Mouse (Mus musculus): ENCODE data around the gene Unc5c.

The Unc5c gene

DNA sequence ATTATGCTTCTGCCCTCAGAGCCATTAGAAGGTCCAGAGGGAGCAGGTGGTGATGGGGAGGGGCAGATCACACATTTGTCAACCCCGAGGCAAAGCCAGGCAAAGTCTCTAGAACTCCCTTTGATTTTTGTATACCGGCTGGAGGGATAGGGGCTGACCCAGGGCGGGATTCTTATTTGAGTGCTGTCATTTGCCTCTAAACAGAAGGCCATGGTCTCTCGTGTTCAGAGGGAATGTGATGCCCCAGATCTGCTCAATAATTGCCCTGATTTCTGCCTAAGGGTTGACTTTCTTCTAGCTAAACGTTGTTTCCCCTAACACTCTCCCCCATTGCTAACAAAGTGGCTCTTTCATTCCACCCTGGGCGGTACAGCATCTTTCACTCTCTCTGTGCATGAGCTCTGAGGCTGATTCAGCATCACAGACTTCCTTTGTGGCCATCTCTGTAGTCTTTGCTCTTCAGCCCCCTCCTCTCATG is 136.1 kb downstream of the Unc5c start:
- no peak for DNase-seq

DNA sequence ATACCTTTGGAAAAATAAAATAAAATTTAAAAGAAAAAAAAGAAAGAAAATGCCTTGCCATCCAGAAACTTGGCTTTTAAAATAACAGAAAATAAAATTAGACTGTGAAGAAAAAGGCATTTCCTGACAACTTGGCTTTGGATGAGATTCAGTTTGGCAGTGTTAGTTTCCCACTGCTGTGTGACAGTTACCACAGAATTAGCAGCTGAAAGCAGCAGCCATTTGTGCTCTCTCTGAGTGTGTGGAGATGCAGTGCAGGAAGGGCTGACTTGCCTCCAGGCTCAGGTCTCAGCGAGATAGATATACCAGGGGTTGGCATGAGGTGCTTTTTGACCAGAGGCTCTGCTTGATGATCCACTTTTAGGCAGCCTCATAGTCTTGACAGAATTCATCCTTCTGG is 151.7 kb downstream of the Unc5c start:
- DNase-seq: no peak

DNA sequence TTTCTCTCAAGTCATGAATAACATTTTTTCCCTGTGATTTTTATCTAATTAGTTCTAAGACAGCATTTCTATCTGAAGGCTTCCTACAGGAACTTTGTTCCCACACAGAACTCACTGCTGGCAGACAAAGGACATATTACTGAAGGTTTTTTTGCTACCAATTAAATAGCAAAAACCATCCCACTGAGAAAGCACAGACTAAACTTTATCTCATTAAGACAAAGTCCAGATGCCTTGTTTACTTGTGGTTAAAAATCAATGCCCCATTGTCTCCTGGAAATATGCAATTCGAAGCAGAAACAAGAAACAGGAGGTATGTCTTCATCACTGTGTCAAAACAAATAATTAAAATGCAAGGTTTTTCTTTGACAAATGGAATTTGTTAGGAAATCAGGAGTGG is 153.7 kb downstream of the Unc5c start:
- DNase-seq: no peak

DNA sequence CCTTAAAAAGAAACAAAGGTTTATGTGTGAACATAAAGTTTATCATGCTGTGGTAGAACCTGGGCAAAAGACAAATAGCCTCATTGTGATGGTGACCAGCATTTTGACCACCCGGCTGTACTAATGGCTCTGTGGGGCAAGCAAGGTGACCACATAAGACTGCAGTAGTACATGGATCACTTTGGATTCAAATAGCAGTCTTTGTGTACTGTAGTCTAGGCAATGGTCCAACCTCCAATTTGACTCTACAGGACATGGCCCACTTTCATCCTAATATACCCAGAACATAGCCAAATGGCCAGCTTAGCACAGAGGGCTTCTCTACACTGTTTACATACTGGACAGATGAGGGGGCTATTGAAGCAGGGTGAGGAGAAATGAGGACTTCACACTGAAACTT is 156.5 kb downstream of the Unc5c start:
- no peak for DNase-seq

DNA sequence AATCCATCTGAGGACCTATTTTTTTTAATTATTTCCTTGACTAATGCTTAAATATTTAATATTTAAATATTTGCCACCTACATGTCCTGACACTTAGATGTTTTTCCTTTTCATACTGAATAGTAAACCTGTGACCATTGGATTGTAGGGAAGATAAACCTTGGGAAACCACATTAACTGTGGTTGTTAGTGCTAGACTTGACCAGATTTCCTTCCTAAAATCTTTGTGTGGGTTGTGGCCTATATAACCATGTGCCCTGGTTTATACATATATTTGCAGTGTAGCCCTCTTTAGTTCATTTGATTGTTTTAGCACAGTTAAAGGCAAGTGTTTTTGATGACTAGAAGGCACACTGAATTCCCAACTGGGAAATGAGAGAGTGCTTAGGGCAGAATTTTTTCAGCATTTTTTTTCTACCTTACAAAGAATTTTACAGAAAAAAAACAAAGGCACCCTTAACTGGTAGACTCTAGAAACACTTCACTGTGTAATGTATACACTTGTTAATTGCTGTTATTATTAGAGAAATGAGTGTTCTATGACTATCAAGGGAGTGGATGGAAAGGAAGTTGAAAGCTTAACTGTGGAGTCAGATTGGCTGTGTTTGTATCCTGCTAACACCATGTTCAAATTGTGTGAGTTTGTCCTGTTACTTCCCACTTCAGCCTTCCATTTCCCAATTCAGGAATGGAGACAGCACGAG is 162.1 kb downstream of the Unc5c start:
- no peak for DNase-seq

DNA sequence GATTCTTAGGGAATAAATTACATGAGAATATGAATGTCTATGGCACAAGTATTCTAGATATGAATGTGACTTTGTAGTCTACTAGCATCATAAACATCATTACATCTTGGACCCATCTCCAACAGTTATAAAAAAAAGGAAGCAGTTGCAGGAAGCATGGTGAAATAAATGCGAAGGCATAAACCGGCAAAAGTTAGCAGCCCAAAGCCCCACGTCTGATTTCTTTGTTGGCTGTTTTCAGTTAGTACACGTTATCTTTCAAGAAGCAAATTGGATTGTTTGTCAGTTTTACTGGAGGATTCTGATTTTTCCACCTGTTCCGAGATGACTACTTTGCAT is 162.6 kb downstream of the Unc5c start:
- DNase-seq: no peak

DNA sequence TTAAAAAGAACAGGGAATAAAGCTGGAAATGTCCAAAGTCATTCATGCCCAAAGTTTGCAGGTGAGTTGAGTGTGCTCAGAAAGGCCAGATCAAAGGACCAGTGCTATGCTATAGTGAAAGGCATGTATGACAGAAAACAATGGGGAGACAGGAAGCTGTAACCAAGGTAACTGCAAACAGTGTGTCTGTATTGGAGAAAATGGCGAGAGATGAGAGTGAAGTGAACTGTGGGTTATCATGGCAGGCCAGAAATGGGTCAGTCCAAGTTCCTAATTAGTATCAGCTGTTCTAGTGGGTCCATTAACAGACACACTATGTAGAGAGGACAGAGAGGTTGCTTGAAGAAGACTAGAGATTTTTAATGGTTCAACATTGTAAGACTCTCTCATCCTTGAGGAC is 164.4 kb downstream of the Unc5c start:
- no peak for DNase-seq

DNA sequence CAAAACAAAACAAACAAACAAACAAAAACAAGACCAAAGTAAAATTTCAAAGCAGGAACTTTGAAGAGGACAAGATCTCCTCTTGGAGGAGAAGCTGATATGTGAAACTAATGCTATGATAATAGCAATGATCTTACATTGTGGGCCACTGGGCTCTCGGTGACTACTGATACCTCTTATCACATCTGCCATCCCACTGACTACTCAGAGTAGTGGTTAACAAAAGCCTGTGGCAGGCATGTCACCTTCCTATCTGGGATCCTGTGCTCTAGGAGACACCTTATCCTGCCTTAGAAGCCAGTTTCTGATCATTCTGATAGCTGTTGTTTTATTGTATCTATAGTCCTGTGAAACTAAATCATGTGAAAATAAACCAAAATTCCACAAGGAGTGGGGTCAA is 172.9 kb downstream of the Unc5c start:
- DNase-seq: no peak

DNA sequence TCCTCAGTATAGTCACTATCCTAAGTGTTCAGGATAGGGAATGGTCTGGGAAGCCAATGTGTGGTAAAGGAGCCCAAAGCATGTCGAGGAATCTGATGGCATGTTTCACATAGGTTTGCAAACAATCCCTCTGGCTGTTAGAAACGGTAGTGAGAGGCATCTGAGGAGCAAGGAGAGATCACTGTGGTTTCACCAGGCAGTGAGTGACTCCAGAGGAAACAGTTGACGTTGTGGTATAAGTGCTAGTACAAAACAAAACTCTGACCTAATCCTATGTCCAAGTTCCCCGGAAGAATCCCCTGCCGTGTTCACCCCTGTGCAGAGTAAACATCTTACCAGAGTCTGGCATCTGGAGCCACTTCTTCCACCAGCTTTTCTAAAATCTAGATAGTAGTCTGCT is 179.2 kb downstream of the Unc5c start:
- no peak for DNase-seq

DNA sequence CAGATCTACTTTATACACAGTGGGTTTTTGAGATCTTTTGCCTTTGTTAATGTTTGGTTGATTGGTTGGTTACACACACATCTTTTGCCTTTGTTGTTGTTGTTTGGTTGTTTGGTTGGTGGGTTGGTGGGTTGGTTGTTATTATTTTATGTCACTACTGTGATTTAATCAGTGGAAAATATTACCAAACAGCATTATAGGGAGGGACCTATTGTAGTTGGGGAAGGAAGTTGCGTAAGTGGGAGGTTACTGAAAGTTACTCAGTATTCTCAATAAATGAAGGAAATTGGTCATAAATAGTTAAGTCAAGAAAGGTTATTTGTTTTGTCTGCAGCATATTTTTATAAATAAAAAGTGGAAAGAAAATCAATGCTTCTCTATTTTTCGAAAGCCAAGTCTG is 181.6 kb downstream of the Unc5c start:
- no peak for DNase-seq

DNA sequence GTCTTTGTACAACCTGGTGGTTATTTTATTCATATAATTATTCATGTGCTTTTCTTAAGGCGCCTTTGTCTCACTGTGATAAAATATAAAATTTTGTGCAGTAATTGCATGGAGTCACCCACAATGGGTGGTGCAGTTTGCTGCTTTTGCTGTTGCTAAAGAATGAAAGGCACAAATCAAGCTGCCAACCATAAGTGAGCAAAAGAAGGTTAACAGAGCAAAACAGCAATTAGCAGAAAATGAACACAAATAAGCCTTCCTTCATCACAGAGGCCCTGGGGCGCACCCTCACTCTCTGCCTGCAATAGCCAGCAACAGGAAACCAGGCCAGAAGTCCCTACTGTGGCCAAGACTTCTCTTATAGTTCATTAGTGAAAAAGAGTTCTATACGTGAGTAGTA is 185.6 kb downstream of the Unc5c start:
- no peak for DNase-seq

DNA sequence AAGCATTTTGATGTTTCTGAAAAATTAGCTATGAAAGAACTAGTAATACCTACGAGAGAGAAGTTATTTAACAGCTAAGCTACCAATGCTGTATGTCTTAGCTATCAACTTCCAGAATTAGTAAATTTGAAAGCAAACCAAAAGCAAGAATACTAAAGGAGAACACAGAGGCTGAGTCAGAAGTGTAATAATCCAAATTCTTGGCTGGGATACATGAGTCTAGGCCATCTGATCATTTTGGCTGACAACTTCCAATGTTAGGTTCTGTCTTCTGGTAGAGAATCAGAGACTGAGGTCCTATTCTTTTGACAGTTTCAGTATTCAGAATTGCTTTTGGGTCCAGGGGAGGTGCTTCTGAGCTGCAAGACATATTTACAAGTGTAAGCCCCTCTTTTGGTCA is 188.9 kb downstream of the Unc5c start:
- no peak for DNase-seq

DNA sequence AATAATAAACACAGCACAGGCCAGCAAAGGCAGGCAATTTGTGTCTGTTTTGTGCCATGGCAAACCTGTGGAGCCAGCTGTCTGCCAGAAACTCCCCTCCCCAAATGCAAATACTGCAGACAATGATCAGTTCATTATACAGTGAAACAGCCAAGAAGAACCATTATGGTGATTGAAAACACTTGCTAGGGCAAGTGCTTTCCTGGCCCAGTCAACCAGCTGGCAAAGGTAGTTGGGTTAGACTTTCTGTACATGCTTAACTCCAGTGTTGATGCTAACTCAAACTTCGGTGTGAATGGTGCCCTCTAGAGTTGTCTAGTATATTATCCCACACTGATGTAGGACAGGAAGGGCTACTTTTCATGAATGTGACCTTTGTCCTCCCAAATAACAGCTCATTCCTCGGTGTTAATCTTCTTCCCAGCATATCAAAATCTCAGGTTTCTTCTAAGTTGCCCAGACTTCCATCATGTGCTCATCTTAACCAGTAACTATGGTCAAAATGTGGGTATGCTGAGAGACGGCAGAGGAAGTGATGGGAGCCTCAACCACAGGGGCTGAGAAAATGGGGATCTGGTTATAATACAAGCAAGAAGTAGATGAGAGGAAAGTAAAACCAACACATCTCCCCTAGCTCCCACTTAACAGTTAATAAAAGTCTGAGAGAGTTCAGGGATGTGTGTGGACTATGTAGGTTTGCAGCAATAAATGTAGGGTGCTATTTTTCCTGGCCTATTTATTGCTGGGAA is 194.2 kb downstream of the Unc5c start:
- DNase-seq: no peak

DNA sequence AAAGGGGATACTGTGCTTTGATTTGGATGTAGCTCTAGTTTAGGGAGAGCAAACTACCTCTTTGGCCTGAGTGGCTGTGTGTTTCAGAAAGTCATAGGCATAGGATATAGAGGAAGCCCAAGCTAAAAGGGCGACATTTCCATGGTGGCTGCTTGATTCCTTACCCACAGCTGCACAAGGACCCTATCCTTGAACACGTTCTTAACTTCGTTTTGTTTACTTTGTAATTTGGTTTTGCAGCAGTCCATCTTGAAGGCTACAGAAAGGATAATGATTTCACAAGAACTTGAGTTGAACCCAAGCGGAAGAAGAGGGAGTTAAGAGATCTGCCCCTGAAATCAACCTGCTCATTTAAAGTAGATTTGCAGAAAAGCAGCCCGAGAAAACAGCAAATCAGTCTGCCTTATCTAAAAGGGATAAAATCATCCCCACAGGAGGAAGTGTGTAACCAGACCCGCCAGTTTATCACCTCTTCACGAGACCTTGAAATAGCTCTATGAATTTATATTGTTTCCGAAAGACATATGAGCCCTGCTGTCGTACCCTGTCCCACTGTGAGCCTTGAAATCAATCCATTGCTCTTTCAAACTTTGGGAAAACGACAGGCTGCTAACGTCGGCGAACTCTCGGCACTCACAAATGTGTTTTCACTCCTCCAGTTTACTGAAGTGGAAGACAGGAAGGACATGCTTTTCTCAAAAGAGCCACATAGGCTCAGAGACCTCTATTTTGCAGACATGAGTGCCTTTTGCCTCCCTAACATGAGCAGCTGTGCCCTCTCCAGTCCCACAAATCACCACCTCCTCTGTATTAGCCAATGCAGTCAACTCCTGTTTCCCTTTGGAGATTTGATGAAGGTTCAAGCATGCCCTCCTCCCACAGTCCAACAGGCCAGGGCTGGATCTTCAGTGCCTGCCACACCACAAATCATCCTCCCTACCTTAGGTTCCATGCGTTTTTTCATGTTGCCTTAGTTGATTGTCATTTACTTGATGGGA is 195.3 kb downstream of the Unc5c start:
- DNase-seq: peak in 1 of 2 experiments; percentile 1

DNA sequence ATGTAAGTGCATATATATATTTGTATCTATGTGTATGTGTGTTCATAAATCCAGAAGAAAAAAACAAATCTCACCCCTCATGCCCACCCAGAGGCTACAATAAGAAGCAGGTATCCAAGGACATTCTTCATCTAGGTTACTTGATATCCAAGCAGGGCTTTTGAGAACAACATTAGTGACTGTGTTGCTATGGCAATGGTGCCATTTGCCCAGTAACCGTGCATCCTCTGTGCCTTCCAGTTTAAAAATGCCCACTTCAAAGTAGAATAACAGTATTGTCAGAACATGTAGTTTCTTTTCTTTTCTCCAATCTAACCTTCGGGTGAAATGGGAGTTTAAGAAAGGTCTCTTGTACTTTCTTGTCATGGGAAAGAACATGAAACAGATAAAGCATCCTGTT is 224.1 kb downstream of the Unc5c start:
- no peak for DNase-seq

DNA sequence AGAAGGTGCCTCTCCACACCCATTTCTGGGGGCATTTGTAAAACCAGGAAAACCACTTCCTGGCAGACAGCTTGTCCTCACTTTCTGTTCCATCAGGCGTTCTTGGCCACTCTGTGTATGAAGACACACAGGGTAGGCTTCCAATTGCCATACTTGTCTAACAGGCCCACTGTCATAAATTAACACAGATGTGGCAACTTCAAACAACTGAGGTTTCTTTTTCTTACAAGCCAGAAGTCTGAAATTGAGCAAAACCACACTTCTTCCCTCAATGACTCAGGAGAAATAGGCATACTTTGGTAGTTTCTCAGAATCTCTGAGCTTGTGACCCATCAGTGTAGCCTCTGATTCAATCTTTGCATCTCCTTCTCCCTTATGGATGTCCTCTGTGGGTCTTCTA is 225.7 kb downstream of the Unc5c start:
- no peak for DNase-seq

DNA sequence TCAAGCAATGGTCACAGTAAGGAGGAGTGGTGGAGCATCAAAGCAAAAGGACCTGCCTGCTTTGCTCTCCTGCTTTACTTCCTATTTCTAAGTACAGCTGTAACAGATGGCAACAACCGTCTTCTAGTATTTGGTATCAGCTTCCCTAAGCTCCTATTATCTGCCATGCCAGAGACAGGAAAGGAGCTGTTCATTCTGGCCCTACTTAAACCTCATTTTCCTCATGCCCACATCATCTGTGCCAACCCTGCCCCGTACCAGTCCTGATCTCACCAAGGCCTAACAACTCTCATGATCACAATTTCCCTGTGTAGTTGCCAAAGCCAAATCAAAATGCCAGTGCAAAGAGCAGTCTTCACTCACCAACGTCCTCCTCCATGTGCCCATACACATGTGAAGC is 226.4 kb downstream of the Unc5c start:
- DNase-seq: no peak

DNA sequence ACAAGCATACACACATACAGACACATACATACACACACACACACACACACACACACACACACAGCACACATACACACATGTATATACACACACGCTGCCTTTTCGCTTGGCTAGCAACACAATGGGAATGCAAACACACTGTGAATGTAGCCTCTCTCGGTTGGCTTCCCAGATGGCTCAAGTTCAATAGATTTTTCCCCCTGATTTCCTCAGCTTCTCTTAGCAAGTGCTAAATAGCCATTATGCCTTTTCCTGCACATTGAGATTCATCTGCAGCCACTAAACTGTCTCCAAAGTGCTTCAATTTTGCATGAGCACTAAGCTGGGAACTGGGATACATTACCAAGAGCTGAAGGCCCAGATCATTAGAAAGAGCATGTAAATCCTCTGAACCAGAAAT is 226.8 kb downstream of the Unc5c start:
- DNase-seq: no peak

DNA sequence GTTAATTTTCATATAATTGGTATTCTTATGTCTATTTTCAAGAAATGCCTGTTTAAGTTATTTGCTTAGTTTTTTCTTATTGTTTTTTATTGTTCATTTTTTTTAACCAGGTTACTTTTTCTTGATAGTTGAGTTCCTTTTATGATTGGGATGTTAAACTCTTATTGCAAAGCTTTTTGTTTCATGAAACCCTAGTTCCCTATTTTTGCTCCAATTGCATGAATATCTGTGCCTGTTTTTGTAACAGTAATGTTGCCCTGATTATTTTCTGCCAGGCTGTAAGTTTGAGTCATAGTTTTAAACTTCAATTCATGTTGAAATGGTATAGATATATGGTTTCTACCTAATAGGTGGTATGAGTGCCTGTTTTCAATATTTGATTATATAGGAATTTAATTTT is 234.2 kb downstream of the Unc5c start:
- DNase-seq: no peak

DNA sequence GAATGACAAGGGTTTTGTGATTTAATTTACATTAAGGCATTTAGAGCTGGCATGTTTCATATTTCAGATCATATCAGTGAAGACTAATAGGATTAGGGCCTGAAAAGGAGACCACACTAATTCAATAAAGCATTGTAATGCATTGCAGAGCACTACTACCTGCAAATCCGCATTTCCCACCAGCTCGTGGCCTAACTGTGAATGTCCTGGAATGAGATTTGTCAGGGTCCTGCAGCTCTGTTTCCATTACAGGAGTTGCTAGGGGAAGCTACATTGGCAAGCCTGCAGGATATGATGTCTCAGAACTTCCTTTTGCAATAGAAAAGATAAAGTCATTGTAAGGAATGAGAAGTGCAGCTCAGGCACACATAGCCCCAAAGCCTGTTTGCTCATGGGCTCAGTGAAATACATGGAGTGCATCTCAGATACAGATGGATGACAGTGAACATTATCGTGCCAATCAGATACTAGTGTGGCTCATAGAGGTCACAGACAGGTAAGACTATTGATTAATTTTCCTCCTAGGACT is 236.4 kb downstream of the Unc5c start:
- DNase-seq: no peak

DNA sequence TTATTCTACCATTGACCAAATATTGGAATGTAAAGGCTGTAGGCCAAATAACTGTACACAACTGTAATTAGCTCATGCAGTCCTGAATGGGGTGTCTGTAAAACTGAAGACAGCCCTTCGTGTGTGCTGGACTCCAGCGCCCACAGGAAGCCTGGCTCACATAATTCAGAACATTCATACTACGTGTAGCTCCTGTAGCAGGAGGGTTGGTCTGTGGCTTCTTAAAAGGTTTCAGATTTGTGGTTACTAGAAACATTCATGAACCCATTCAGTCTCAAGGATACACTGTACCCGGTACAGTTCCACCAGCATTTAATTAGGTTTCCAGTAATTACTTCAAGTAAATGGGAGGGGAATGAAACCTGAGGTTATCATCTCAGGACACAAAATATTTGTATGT is 246.6 kb downstream of the Unc5c start:
- DNase-seq: no peak

DNA sequence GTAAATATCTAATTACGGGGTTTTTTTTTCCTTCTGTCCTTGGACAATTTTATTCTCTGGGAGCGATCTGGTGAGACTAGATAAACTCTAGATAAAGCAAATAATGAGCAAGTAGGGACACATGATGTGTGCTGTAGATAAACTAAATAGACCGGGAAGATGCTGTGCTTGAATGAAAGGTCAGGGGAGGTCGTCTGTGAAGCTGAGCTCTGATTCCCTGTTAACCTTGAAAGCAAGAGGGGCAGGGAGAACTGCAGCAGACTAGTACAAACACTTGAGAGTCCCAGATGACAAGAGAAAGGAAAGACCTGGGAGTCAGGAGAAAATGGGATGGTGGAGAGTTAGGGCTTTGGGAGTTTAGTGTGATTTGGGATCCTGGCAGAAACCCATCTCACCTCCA is 251.4 kb downstream of the Unc5c start:
- DNase-seq: no peak

DNA sequence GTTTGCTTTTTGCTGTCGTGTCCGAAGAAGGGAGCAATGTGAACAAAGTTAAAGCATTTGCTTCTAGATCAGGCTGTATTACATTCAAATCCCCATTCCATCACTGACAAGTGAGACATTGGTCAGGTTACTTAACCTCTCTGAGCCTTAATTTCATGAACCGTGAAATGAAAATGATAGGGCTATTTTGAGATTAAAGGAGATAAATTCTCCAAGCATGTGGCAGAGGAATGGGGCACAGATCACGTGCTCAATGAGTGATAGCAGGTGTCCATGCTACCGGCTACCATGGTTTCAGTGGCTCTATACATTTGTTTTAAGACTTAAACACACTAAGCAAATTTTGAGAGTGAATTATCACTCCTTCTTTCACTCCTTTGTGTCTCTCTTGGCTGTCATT is 254.0 kb downstream of the Unc5c start:
- no peak for DNase-seq

All from kidney, postnatal 36 days (tissue).